Mouse (Mus musculus): Measurements from ENCODE around the gene Gm7168.
"Not testable (repeated sequence)": the region's sequence is repeated elsewhere in the genome, so short reads cannot be mapped to it uniquely, and the experiment has no call there.

The Gm7168 gene

GRCm38 (mm10) chr17:13948073-13948472 lies at the start of gene Gm7168:
TSS of gene Gm7168 (plus strand) at chr17:13948373.
- DNase-seq: not testable (repeated sequence)

DNA sequence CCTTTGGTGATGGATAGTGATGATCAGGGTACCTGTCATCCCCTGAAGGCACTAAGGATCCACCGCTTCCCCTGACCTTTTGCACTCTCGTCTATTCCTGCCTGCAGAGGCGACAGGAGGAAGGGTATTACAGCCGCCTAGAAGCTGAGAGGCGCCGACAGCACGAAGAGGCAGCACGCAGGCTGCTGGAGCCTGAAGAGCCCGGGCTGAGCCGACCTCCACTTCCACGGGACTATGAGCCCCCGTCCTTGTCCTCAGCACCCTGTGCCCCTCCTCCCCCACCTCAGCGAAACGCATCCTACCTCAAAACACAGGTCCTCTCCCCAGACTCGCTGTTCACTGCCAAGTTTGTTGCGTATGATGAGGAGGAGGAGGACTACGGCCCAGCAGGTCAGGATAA lies 49.3 kb upstream of the Gm7168 start:
- DNase-seq: no peak

GRCm38 (mm10) chr17:13899241-13899640 lies 48.9 kb upstream of the Gm7168 start:
- DNase-seq: no peak

GRCm38 (mm10) chr17:13903793-13904192 lies 44.4 kb upstream of the Gm7168 start:
- no peak for DNase-seq

DNA sequence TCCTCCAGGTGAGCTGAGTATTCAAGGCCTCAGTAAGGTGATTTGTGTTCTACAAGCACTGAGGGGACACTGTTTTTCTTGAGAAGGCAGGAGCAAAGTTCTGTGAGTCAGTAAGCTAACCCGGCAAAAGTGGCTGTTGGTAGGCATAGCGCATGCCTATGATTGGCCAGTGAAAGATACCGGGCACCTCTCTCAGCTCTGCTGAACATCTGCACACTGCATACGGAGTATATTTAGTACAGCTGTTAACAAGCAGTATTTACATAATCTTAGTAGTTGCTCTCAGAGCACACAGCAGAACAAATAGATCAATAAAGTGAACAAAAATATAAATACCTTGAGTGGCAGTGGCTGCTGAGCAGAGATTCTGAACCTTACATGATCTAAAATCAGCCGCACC lies 41.1 kb upstream of the Gm7168 start:
- no peak for DNase-seq

DNA sequence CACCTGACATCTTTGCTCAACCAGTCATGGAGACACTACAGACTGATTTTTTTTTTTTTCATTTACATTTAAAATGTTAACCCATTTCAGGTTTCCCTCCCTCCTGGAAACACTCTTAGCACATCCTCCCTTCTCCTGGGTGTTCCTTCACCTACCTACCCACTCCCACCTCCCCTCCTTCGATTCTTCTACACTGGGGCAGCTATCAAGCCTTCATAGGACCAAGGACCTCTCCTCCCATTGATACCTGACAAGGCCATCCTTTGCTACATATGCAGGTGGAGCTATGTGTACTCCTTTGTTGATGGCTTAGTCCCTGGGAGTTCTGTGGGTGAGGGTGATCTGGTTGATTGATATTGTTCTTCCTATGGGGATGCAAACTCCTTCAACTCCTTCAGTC lies 40.5 kb upstream of the Gm7168 start:
- no peak for DNase-seq

- DNase-seq: no peak
Observed at GRCm38 (mm10) chr17:13913951-13914350, 34.2 kb upstream of the Gm7168 start.

- DNase-seq: no peak
Observed at GRCm38 (mm10) chr17:13914531-13914930, 33.6 kb upstream of the Gm7168 start.

- DNase-seq: no peak
Observed at GRCm38 (mm10) chr17:13920771-13921170, 27.4 kb upstream of the Gm7168 start.

GRCm38 (mm10) chr17:13923418-13923817 lies 24.8 kb upstream of the Gm7168 start:
- no peak for DNase-seq

DNA sequence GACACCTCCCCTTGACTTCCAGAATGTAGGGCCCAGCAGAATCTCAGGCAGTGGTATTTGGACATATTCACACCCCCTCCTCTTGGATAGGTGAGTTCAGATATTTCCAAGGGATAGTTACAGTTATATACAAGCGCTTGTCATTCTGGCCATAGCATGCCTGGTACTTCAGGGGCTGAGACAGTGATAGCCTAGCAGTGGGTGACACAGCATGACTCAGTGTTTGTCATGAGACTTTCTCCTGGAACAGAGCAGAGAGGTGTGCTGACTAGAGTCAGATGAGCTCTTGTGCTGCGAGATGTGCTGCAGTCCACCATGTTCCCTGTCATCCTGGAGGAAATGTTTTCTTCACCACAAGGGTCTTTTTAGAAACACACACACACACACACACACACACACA lies 23.6 kb upstream of the Gm7168 start:
- DNase-seq: no peak

DNA sequence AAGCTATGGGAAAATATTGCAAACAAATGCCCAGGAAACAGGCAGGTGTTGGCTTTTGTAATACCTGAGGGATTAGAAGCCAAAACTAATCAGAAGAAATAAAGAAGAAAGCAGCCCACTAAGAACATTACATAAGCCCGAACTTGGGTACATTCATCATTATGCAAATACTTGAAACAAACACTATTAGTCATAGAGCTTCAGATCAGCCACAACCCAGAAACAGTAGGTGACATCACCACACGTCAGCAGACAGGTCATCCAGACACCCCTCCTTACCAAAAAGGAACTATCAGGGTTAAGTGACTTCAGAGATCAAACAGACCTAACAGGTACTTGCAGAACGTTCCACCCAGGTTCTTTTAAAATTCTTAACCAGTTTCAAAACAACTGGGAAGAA lies 22.2 kb upstream of the Gm7168 start:
- no peak for DNase-seq

DNA sequence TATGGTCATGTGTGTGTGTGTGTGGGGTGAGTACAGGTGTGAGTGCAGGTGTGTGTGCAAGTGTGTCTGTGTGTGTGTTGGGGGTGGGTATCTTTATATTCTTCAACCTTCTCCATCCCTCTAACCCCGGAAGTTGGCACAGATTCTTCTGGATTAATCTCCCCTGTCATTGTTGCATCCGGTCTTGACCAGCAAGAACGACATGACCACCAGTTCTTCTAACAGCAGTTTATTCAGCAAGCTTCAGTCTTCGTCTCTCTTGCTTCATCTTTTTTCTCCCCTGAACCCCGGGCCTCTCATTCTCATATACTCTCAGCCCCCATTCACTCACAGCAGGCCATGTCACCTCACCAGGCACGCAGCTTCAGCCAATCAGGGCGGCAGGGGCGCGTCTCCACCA lies 17.8 kb upstream of the Gm7168 start:
- DNase-seq: no peak

DNA sequence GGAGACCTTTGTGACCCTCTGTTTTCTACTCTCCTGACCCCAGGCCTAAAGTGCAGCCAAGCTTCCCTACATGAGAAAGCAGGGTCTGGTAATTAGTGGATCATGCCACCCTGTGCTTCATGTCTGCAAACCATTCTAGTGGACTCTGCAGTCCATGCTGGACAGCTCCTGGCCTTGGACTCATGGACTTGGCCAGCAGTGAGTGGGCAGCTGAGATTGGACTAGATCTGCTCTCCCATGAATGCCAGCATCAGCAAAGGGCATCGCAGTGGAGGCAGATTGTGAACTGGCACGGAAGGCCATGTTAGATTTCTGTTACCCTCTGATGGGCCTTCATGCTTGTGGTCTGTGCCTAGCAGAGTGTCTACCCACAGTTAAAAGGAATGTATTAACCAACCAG lies 12.8 kb upstream of the Gm7168 start:
- not testable (repeated sequence) for DNase-seq

DNA sequence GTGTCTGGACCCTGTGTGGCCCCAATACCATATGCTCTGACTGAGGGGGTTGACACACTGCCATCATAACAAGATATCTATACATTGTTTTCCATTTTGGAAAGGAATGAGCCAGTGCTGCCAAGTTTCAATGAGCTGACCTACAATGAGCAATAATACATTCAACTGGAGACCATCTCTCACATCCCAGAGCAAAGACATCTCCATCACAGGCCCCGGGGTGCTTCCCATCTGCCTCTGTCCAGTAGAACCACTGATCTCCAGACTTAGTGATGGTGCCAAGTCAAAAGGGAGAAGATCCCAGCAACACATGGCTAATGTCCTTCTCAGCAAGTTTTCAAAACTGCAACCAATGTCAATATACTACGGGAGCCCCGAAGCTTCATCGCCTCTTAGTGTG lies 10.4 kb upstream of the Gm7168 start:
- DNase-seq: no peak

GRCm38 (mm10) chr17:13938652-13939051 lies 9.5 kb upstream of the Gm7168 start:
- DNase-seq: no peak

DNA sequence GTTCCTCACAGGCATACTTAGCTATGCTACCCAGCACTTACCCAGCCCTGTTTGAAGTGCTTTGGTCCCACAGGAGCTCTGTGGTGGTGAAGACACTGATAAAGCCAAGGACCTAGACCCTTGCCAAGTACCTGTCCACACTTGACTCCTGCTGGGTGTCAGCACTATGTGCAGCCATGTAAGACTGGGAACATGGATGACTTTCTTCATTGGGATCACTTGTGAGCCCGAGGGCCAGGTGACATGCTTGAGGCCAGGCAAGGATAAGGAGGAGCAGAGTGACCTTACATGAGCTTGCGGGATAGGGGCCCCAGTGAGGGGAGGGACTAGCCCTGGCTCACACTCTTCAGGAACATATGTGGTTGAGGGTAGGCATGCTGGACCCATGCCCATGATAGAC lies 8.9 kb upstream of the Gm7168 start:
- DNase-seq: not testable (repeated sequence)

DNA sequence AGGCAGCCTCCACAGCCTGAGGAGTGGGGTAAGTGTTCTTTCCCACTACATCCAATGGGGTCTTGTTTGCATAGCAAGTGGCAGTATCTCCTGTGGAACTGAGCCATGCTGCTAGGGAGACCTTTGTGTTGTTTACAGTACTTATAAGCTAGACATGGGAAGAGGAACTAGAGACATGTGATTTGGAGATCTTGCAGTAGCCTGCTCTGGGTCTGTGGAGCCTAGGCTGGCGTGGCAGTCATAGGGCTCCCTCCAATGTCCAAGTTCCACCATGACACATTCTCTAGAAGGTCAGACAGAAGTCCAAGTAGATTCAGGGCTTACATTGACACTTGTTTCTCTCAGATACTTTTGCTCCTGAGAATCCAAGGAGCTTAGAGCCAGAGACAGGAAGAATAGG lies 7.7 kb upstream of the Gm7168 start:
- no peak for DNase-seq

- not testable (repeated sequence) for DNase-seq
Observed at GRCm38 (mm10) chr17:13951570-13951969, 3.4 kb downstream of the Gm7168 start.

GRCm38 (mm10) chr17:13958129-13958528 lies 10.0 kb downstream of the Gm7168 start:
- not testable (repeated sequence) for DNase-seq

DNA sequence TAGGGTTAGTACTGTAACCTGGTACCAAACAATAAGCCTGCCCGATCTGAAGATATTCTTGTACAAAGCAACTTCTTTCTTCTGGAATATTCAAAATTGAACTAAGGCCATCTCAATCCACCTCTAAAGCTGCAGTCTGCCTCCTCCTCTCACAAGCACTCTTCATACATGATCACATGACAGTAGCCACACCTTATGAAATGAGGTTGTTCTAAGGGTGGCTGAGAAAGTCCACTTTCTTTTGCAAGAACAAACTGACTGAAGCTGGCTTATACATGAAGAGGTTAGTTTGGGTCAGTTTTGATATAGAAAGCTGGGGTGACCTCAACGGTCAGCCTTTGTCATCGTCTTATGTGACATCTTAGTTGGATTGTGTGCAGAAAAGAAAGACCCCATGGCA lies 14.1 kb downstream of the Gm7168 start:
- DNase-seq: not testable (repeated sequence)

GRCm38 (mm10) chr17:13965048-13965447 lies 16.9 kb downstream of the Gm7168 start:
- DNase-seq: not testable (repeated sequence)

- not testable (repeated sequence) for DNase-seq
Observed at GRCm38 (mm10) chr17:13969917-13970316, 21.7 kb downstream of the Gm7168 start.

DNA sequence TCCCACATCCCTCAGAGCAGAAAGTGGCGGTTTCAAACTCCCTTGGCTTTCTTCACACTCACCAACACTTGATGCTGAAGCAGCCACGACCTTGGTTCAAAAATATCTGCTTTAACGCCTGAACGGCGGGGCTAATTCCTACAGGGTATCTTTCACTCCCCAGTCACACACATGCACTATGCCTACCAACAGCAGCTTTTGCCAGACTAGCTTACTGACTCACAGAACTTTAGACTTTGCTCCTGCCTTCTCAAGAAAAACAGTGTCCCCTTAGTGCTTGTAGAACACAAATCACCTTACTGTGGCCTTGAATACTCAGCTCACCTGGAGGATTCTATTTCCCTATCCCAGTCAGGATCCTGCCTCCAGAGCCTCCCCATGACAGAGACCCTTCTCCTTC lies 22.6 kb downstream of the Gm7168 start:
- not testable (repeated sequence) for DNase-seq

DNA sequence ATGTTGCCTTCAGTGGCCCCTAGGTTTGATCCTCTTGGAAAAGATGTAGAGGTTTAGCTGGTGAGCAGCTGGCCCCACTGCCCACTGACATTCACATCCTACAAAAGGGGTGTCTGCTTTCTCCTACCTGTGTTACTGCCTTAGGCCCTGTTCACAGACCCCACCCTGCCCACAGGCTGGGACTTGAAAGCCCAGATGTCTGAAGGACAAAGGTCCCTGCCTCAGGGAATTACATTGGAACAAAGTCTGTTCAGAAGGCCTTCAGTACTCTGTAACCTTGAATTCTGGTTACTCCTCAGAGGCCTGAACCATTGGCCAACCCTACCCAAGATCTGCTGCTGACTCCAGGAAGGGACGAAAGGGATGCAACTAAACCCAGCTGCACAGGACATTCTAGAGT lies 39.5 kb downstream of the Gm7168 start:
- no peak for DNase-seq

DNA sequence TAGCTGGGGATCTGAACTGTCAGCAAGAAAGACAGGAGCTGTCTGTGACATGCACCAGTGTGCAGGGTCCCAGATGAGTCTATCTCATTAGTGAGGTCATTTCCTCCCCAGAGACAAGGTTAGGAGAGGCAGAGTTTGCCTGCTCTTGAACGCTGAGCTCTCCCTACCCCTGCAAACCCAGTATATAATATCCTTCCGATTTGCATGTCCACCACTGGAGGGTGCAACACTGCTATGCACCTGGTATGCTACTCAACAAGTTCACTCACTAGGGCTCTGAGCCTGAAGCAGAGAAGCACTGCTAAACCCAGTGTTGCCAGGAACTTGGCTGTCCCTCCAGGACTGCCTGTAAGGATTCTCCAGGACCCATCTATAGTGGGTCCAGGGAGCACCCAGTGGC lies 45.3 kb downstream of the Gm7168 start:
- DNase-seq: not testable (repeated sequence)
